Mouse (Mus musculus): ENCODE measurements around the gene Slirp. TPM values are rescaled to one million over a fixed set of nuclear protein-coding genes. Genes with fewer than 3 reads are reported as not detected.
A peak's percentile ranks its signal among the peaks of the same experiment; 100 is the strongest.

The Slirp gene
- polyA plus RNA-seq, 1 experiment from 2014 or later = 348 TPM

DNA sequence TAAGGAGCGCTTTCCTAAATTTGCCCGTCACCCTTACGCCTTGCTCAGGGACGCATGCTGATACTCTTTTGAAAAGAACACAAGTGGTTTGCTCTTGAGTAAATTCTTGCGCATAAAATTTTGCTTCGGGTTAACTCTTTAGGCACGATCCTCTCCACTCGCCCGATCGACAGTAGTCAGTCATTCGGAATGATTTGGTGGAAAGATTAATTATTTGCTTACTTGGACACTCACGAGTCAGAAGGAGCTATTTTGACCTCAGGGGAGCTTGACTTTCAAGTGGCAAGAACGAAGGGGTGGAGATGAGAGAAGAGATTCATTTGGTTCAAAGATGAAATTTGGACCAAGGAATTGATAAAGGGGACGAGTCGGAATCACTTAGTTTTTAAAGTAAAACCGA lies 515 bp downstream of the Slirp start:
- Histone ChIP-seq H3K9me3 (replicated peaks; ENCODE audit: low read length) (no peaks in the 10 kb centered on the region), H3K27me3 (ENCODE audit: insufficient read depth, low read length) (no peaks in the 10 kb centered on the region), H3K4me1 (replicated peaks; ENCODE audit: insufficient read depth, low read length) (peaks cover 9% of the 10 kb centered on the region; the same call in 1 of the 2 replicates), H3K36me3 (ENCODE audit: insufficient read depth, low read length) (peaks cover 15% of the 10 kb centered on the region), H3K4me3 (replicated peaks; ENCODE audit: low read depth, low read length) (peak overlapping the region; percentile 93), H3K9ac (ENCODE audit: low read depth, low read length) (peak overlapping the region; percentile 89; the same call in 1 of the 2 replicates), H3K4me2 (ENCODE audit: low read length) (peak overlapping the region; percentile 72), H3K27ac (no peak overlapping the region)
- ATAC-seq (replicated peaks; ENCODE audit: low FRiP score, low read depth) (0 out of 2 replicates have a peak, but pooled peaks have one; percentile 42), DNase-seq (ENCODE audit: low spot score) (no peak)
- no peak for TF ChIP-seq CTCF (IDR thresholded peaks at IDR 0.05; ENCODE audit: low read depth)
- WGBS = 3% methylated on average over 16 of the region's 16 CpGs

DNA sequence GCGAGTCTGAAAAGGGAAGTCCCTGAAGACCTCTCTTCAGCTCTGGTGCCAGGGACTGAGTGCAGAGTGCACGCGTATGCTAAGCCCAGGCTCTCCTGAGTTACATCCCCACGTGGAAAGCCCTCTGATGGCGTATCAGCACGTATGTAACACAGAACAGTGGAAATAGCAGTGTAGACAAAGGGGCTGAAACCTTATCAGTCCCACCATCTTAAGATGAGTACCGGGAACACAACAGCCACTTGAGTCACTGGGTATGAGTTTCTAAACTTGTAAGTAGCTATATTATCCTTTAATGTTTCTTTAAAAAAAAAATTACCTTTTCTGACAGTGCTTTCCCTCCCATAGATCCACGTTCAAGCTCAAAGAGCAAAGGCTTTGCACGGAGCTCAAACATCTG lies 5.8 kb downstream of the Slirp start:
- no peak for DNase-seq (ENCODE audit: low spot score)
- Histone ChIP-seq H3K36me3 (ENCODE audit: insufficient read depth, low read length) (peaks cover 51% of the 10 kb centered on the region), H3K27me3 (ENCODE audit: insufficient read depth, low read length) (no peaks in the 10 kb centered on the region), H3K9ac (ENCODE audit: low read depth, low read length) (no peak overlapping the region), H3K9me3 (replicated peaks; ENCODE audit: low read length) (no peaks in the 10 kb centered on the region), H3K27ac (no peak overlapping the region), H3K4me3 (replicated peaks; ENCODE audit: low read depth, low read length) (no peak overlapping the region), H3K4me2 (ENCODE audit: low read length) (no peak overlapping the region), H3K4me1 (replicated peaks; ENCODE audit: insufficient read depth, low read length) (no peaks in the 10 kb centered on the region)
- WGBS = 89% methylated on average over 9 of the region's 9 CpGs
- no peak for TF ChIP-seq CTCF (IDR thresholded peaks at IDR 0.05; ENCODE audit: low read depth)
- ATAC-seq (replicated peaks; ENCODE audit: low FRiP score, low read depth) = no peak

DNA sequence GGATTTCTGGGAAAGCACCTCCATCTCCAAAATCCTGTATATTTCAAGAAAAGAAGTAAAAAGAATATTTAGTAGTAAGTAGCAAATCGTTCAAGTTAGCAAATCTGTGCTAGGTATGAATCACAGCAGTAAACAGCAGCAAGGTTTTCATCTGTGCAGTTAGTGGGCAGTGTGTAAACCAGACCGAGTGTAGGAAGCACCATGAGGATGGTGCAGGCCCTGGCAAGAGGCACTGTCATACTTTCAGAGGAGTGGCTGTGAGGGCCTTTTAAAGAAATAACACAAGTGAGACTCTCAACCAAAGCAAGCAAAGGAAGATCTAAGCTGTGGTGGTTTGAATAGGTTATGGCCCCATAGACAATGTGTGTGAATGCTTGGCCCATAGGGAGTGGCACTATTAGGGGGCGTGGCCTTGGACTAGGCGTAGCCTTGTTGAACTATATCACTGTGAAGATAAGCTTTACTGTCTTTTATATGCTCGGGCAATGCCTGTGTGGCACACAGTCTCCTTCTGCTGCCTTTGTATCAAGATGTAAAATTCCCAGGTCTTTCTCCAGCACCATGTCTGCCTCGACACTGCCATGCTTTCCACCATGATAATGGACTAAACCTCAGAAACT lies 21.1 kb downstream of the Slirp start:
- Histone ChIP-seq H3K36me3 (ENCODE audit: insufficient read depth, low read length) (peaks cover 40% of the 10 kb centered on the region), H3K9me3 (replicated peaks; ENCODE audit: low read length) (no peaks in the 10 kb centered on the region)
- WGBS = 92% methylated on average over 6 of the region's 6 CpGs

DNA sequence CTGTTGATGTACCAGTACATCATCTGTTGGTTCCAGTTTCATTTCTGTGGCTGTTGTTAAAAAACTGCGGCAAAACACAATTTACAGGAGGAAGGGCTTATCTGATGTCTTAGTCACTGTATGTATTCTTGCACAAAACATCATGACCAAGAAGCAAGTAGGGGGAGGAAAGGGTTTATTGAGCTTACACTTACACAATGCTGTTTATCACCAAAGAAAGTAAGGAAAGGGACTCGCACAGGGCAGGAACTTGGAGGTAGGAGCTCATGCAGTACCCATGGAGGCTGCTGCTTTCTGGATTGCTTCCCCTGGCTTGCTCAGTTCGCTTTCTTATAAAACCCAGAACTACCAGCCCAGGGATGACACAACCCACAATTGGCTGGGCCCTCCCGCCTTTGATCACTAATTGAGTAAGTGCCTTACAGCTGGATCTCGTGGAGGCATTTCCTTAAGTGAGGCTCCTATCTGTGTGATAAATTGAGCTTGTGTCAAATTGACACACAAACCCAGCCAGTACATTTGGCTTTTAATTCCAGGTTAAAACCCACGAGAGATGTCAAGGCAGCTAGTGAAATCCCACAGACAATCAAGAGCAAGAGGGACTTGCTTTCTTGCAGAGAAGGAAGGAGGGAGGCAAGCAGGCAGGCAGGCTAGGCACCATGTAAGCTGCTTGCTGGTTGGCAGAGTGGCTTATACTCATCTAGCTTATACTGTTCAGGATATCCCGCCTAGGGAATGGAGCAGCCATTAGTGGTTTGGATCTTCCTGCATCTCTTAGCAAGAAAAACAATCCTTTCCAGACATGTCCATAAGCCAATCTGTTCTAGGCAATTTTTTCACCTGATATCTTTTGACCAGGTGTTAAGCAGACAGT lies 26.8 kb downstream of the Slirp start:
- Histone ChIP-seq H3K27me3 (ENCODE audit: insufficient read depth, low read length) (no peaks in the 10 kb centered on the region), H3K9me3 (replicated peaks; ENCODE audit: low read length) (no peaks in the 10 kb centered on the region), H3K9ac (ENCODE audit: low read depth, low read length) (no peak overlapping the region), H3K27ac (no peak overlapping the region), H3K4me1 (replicated peaks; ENCODE audit: insufficient read depth, low read length) (no peaks in the 10 kb centered on the region), H3K4me2 (ENCODE audit: low read length) (peak overlapping the region; percentile 57), H3K36me3 (ENCODE audit: insufficient read depth, low read length) (peaks cover 13% of the 10 kb centered on the region), H3K4me3 (replicated peaks; ENCODE audit: low read depth, low read length) (no peak overlapping the region)
- no peak for TF ChIP-seq CTCF (IDR thresholded peaks at IDR 0.05; ENCODE audit: low read depth)
- no peak for DNase-seq (ENCODE audit: low spot score)
- WGBS = 47% methylated on average over 7 of the region's 7 CpGs
- ATAC-seq (replicated peaks; ENCODE audit: low FRiP score, low read depth) = no peak

More for the DNA sequence above, 21.1 kb downstream of the Slirp start:
- H3K4me1 ChIP-seq (replicated peaks; ENCODE audit: insufficient read depth, low read length) = no peaks in the 10 kb centered on the region
- DNase-seq (ENCODE audit: low spot score) (no peak), ATAC-seq (replicated peaks; ENCODE audit: low FRiP score, low read depth) (no peak)
- H3K4me2 ChIP-seq (ENCODE audit: low read length) = no peak overlapping the region
- TF ChIP-seq CTCF (IDR thresholded peaks at IDR 0.05; ENCODE audit: low read depth) = no peak
- no peak overlapping the region for H3K4me3 ChIP-seq (replicated peaks; ENCODE audit: low read depth, low read length)
- no peak overlapping the region for H3K27ac ChIP-seq
- no peaks in the 10 kb centered on the region for H3K27me3 ChIP-seq (ENCODE audit: insufficient read depth, low read length)
- no peak overlapping the region for H3K9ac ChIP-seq (ENCODE audit: low read depth, low read length)

DNA sequence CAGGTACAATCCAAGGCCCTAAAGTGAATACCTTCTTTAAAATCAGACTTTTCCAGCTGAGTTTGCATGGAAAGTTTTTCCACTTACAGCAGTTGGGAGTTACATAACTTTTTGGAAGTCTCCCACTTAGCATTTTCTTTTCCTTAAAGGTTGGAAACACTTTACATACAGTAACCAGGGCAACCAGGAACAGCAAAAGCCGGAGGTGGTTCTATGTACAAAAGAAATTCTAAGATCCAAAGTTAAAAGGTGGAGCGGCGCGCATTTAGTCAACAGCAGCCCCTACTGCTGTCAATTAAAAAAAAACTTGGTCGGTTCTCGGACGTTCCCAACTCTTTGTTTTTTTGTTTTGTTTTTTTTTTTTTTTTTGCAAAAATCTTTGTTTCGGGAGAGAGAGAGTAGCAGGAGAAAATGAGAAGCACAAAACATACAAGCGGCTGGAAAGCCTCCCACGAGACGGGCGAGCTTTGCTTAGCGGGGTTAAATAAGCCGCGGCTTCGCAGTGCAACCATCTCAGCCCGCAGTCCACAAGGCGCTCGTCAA lies 27.8 kb downstream of the Slirp start:
- Histone ChIP-seq H3K4me3 (replicated peaks; ENCODE audit: low read depth, low read length) (peak overlapping the region; percentile 88), H3K4me1 (replicated peaks; ENCODE audit: insufficient read depth, low read length) (no peaks in the 10 kb centered on the region), H3K27me3 (ENCODE audit: insufficient read depth, low read length) (no peaks in the 10 kb centered on the region), H3K9me3 (replicated peaks; ENCODE audit: low read length) (no peaks in the 10 kb centered on the region), H3K4me2 (ENCODE audit: low read length) (peak overlapping the region; percentile 57), H3K36me3 (ENCODE audit: insufficient read depth, low read length) (peaks cover 12% of the 10 kb centered on the region), H3K27ac (peak overlapping the region; percentile 95), H3K9ac (ENCODE audit: low read depth, low read length) (peak overlapping the region; percentile 94)
- peak; percentile 62 for DNase-seq (ENCODE audit: low spot score)
- under 1% methylated on average over 19 of the region's 19 CpGs for WGBS
- no peak for TF ChIP-seq CTCF (IDR thresholded peaks at IDR 0.05; ENCODE audit: low read depth)
- no peak for ATAC-seq (replicated peaks; ENCODE audit: low FRiP score, low read depth)
